Mouse (Mus musculus) MEL (cell line): ENCODE results near the gene Trim14. TPM values are rescaled to one million over a fixed set of nuclear protein-coding genes. Genes with fewer than 3 reads are reported as not detected.

Experiments used
- DNase-seq: peaks from one replicate; pipeline ENCODE4 v3.0.0; 2011; ENCODE audit warnings: low read depth, low spot score
- H3K27ac ChIP-seq: 2 replicates; pipeline ENCODE4 v1.5.1; 2012; ENCODE audit warnings: low read depth, mild to moderate bottlenecking, control low read depth, low read length, moderate library complexity; ENCODE audit not compliant: control insufficient read depth
- H3K27me3 ChIP-seq, 2 experiments: fragments of 150-350 bp in 1 of 2; sonication (generic) in 1 of 2; 2 replicates each; pipeline ENCODE4 v1.6.1; 2012; ENCODE audit warnings: low read length in 2 of 2, mild to moderate bottlenecking in 2 of 2, improper control_type of control experiment in 1 of 2, moderate library complexity in 1 of 2; ENCODE audit not compliant: insufficient read depth in 2 of 2, control insufficient read depth in 1 of 2
- H3K36me3 ChIP-seq, 2 experiments: 2 replicates each; pipeline ENCODE4 v1.6.1; 2012 to 2014; ENCODE audit warnings: low read length in 2 of 2, improper control_type of control experiment in 1 of 2, inconsistent platforms in 1 of 2, mild to moderate bottlenecking in 1 of 2; ENCODE audit not compliant: insufficient read depth in 2 of 2, control insufficient read depth in 1 of 2
- H3K4me1 ChIP-seq, 2 experiments: fragments of 150-350 bp in 1 of 2; sonication (generic) in 1 of 2; 2 replicates each; pipeline ENCODE4 v1.6.1; 2012; ENCODE audit warnings: low read length in 2 of 2, improper control_type of control experiment in 1 of 2, mild to moderate bottlenecking in 1 of 2; ENCODE audit not compliant: insufficient read depth in 2 of 2, control insufficient read depth in 1 of 2
- H3K4me3 ChIP-seq, 2 experiments: fragments of 150-350 bp in 1 of 2; sonication (generic) in 1 of 2; 2 replicates each; pipeline ENCODE4 v1.5.1; 2012; ENCODE audit warnings: low read depth in 2 of 2, low read length in 2 of 2, mild to moderate bottlenecking in 2 of 2, moderate library complexity in 2 of 2, control low read depth in 1 of 2, improper control_type of control experiment in 1 of 2; ENCODE audit not compliant: control insufficient read depth in 1 of 2, insufficient read depth in 1 of 2
- H3K79me2 ChIP-seq: 2 replicates; pipeline ENCODE4 v1.6.1; 2012; ENCODE audit warnings: mild to moderate bottlenecking, low read length, moderate library complexity; ENCODE audit not compliant: control insufficient read depth, poor library complexity, insufficient read depth
- H3K9ac ChIP-seq: 2 replicates; pipeline ENCODE4 v1.6.1; 2012; ENCODE audit warnings: low read depth, mild to moderate bottlenecking, control low read depth, low read length, moderate library complexity; ENCODE audit not compliant: control insufficient read depth, poor library complexity, severe bottlenecking
- H3K9me3 ChIP-seq: fragments of 150-350 bp; sonication (generic); replicated peaks from 2 replicates; pipeline ENCODE4 v1.6.1; 2012; ENCODE audit warnings: mild to moderate bottlenecking, low read length, improper control_type of control experiment, moderate library complexity; ENCODE audit not compliant: insufficient read depth
- CHD1 ChIP-seq: IDR thresholded peaks from 2 replicates; pipeline ENCODE4 v1.6.1; 2012; ENCODE audit warnings: low read depth, mild to moderate bottlenecking, inconsistent platforms, low read length, improper control_type of control experiment
- CHD2 ChIP-seq: IDR thresholded peaks from 2 replicates; pipeline ENCODE4 v1.6.1; 2011; ENCODE audit warnings: low read length, improper control_type of control experiment
- CTCF ChIP-seq, 3 experiments: IDR thresholded peaks in 2 of 3; conservative IDR thresholded peaks in 1 of 3; 2 replicates each; pipeline ENCODE4 v1.5.1; 2011 to 2012; ENCODE audit warnings: low read length in 3 of 3, low read depth in 2 of 3, mild to moderate bottlenecking in 2 of 3, improper control_type of control experiment in 1 of 3, inconsistent platforms in 1 of 3, mixed read lengths in 1 of 3, moderate library complexity in 1 of 3; ENCODE audit not compliant: control insufficient read depth in 1 of 3, insufficient read depth in 1 of 3, poor library complexity in 1 of 3, severe bottlenecking in 1 of 3
- E2F4 ChIP-seq: IDR thresholded peaks from 2 replicates; pipeline ENCODE4 v1.6.1; 2011; ENCODE audit warnings: low read depth, low read length, improper control_type of control experiment, borderline replicate concordance
- ELF1 ChIP-seq: IDR thresholded peaks from 2 replicates; pipeline ENCODE4 v1.6.1; 2014; ENCODE audit warnings: low read depth, mild to moderate bottlenecking, inconsistent platforms, low read length, improper control_type of control experiment, moderate library complexity
- EP300 ChIP-seq, 2 experiments: IDR thresholded peaks; 2 replicates each; pipeline ENCODE4 v1.6.1; 2011; ENCODE audit warnings: improper control_type of control experiment in 2 of 2, low read length in 2 of 2, low read depth in 1 of 2, mild to moderate bottlenecking in 1 of 2
- ETS1 ChIP-seq: IDR thresholded peaks from 2 replicates; pipeline ENCODE4 v1.6.1; 2012; ENCODE audit warnings: low read depth, mild to moderate bottlenecking, inconsistent platforms, low read length, improper control_type of control experiment, moderate library complexity
- GABPA ChIP-seq: IDR thresholded peaks from 2 replicates; pipeline ENCODE4 v1.6.1; 2012; ENCODE audit warnings: low read depth, mild to moderate bottlenecking, inconsistent platforms, low read length, improper control_type of control experiment, moderate library complexity
- GATA1 ChIP-seq: IDR thresholded peaks from 2 replicates; pipeline ENCODE4 v1.6.1; 2011; ENCODE audit warnings: low read depth, low read length, improper control_type of control experiment
- HCFC1 ChIP-seq: IDR thresholded peaks from 2 replicates; pipeline ENCODE4 v1.6.1; 2012; ENCODE audit warnings: low read depth, mild to moderate bottlenecking, inconsistent platforms, low read length, improper control_type of control experiment, moderate library complexity
- JUND ChIP-seq: IDR thresholded peaks from 2 replicates; pipeline ENCODE4 v1.6.1; 2011; ENCODE audit warnings: low read depth, mild to moderate bottlenecking, improper control_type of control experiment, low read length
- KAT2A ChIP-seq: conservative IDR thresholded peaks from 2 replicates; pipeline ENCODE4 v1.6.1; 2012; ENCODE audit warnings: low read depth, low read length, improper control_type of control experiment, inconsistent platforms
- MAFK ChIP-seq: IDR thresholded peaks from 2 replicates; pipeline ENCODE4 v1.6.1; 2011; ENCODE audit warnings: low read depth, mild to moderate bottlenecking, low read length, improper control_type of control experiment, borderline replicate concordance
- MAX ChIP-seq: IDR thresholded peaks from 2 replicates; pipeline ENCODE4 v1.6.1; 2011; ENCODE audit warnings: low read length, improper control_type of control experiment
- MAZ ChIP-seq: IDR thresholded peaks from 2 replicates; pipeline ENCODE4 v1.6.1; 2012; ENCODE audit warnings: low read depth, mild to moderate bottlenecking, inconsistent platforms, low read length, improper control_type of control experiment
- MEF2A ChIP-seq: IDR thresholded peaks from 2 replicates; pipeline ENCODE4 v1.6.1; 2014; ENCODE audit warnings: low read depth, mild to moderate bottlenecking, inconsistent platforms, low read length, improper control_type of control experiment; ENCODE audit not compliant: poor library complexity, insufficient replicate concordance, severe bottlenecking; ENCODE audit errors: extremely low read depth
- MXI1 ChIP-seq: IDR thresholded peaks from 2 replicates; pipeline ENCODE4 v1.6.1; 2011; ENCODE audit warnings: mild to moderate bottlenecking, low read depth, low read length, improper control_type of control experiment
- MYB ChIP-seq: IDR thresholded peaks from 2 replicates; pipeline ENCODE4 v1.6.1; 2011; ENCODE audit warnings: mild to moderate bottlenecking, low read depth, low read length, improper control_type of control experiment
- MYC ChIP-seq: IDR thresholded peaks from 2 replicates; pipeline ENCODE4 v1.6.1; 2011; ENCODE audit warnings: low read depth, mild to moderate bottlenecking, low read length, improper control_type of control experiment, moderate library complexity
- NRF1 ChIP-seq: IDR thresholded peaks from 2 replicates; pipeline ENCODE4 v1.6.1; 2014; ENCODE audit warnings: low read depth, mild to moderate bottlenecking, inconsistent platforms, low read length, improper control_type of control experiment, moderate library complexity; ENCODE audit not compliant: poor library complexity, insufficient read depth, severe bottlenecking
- POLR2A ChIP-seq, 2 experiments: IDR thresholded peaks; 2 replicates each; pipeline ENCODE4 v1.6.1; 2011 to 2012; ENCODE audit warnings: low read length in 2 of 2, mild to moderate bottlenecking in 2 of 2, control low read depth in 1 of 2, improper control_type of control experiment in 1 of 2, low read depth in 1 of 2, moderate library complexity in 1 of 2; ENCODE audit not compliant: control insufficient read depth in 1 of 2, insufficient read depth in 1 of 2, poor library complexity in 1 of 2
- POLR2AphosphoS2 ChIP-seq: IDR thresholded peaks from 2 replicates; pipeline ENCODE4 v1.6.1; 2011; ENCODE audit warnings: low read length, improper control_type of control experiment
- POLR2AphosphoS5 ChIP-seq: IDR thresholded peaks from 2 replicates; pipeline ENCODE4 v1.6.1; 2012; ENCODE audit warnings: low read depth, borderline replicate concordance, mild to moderate bottlenecking, inconsistent platforms, low read length, moderate library complexity, mixed read lengths
- RAD21 ChIP-seq: IDR thresholded peaks from 2 replicates; pipeline ENCODE4 v1.6.1; 2011; ENCODE audit warnings: mild to moderate bottlenecking, low read depth, low read length, improper control_type of control experiment
- RCOR1 ChIP-seq: IDR thresholded peaks from 2 replicates; pipeline ENCODE4 v1.6.1; 2012; ENCODE audit warnings: low read depth, mild to moderate bottlenecking, inconsistent platforms, low read length, improper control_type of control experiment
- SIN3A ChIP-seq: IDR thresholded peaks from 2 replicates; pipeline ENCODE4 v1.6.1; 2012; ENCODE audit warnings: low read length, improper control_type of control experiment, inconsistent platforms
- SMC3 ChIP-seq: IDR thresholded peaks from 2 replicates; pipeline ENCODE4 v1.6.1; 2011; ENCODE audit warnings: low read depth, low read length, improper control_type of control experiment
- TAL1 ChIP-seq: IDR thresholded peaks from 2 replicates; pipeline ENCODE4 v1.6.1; 2012; ENCODE audit warnings: mild to moderate bottlenecking, inconsistent platforms, low read length, moderate library complexity, mixed read lengths
- TBP ChIP-seq: IDR thresholded peaks from 2 replicates; pipeline ENCODE4 v1.8.0; 2011; ENCODE audit warnings: low read depth, low read length, improper control_type of control experiment
- TCF12 ChIP-seq: IDR thresholded peaks from 2 replicates; pipeline ENCODE4 v1.6.1; 2014; ENCODE audit warnings: low read depth, mild to moderate bottlenecking, inconsistent platforms, low read length, improper control_type of control experiment, moderate library complexity
- UBTF ChIP-seq: IDR thresholded peaks from 2 replicates; pipeline ENCODE4 v1.6.1; 2012; ENCODE audit warnings: low read depth, mild to moderate bottlenecking, inconsistent platforms, low read length, improper control_type of control experiment, moderate library complexity, borderline replicate concordance; ENCODE audit not compliant: insufficient read depth
- USF1 ChIP-seq: IDR thresholded peaks from 2 replicates; pipeline ENCODE4 v1.6.1; 2014; ENCODE audit warnings: low read depth, mild to moderate bottlenecking, inconsistent platforms, low read length, improper control_type of control experiment, moderate library complexity
- USF2 ChIP-seq, 2 experiments: IDR thresholded peaks; 2 replicates each; pipeline ENCODE4 v1.6.1; 2011 to 2012; ENCODE audit warnings: improper control_type of control experiment in 2 of 2, low read length in 2 of 2, borderline replicate concordance in 1 of 2, inconsistent platforms in 1 of 2, low read depth in 1 of 2, mild to moderate bottlenecking in 1 of 2; ENCODE audit not compliant: insufficient read depth in 1 of 2
- ZC3H11A ChIP-seq: IDR thresholded peaks from 2 replicates; pipeline ENCODE4 v1.6.1; 2012; ENCODE audit warnings: low read depth, mild to moderate bottlenecking, inconsistent platforms, low read length, improper control_type of control experiment
- ZKSCAN1 ChIP-seq: IDR thresholded peaks from 2 replicates; pipeline ENCODE4 v1.6.1; 2012; ENCODE audit warnings: low read depth, mild to moderate bottlenecking, inconsistent platforms, low read length, improper control_type of control experiment, moderate library complexity
- ZMIZ1 ChIP-seq: IDR thresholded peaks from 2 replicates; pipeline ENCODE4 v1.6.1; 2012; ENCODE audit warnings: low read depth, mild to moderate bottlenecking, inconsistent platforms, low read length, improper control_type of control experiment, moderate library complexity
- ZNF384 ChIP-seq: IDR thresholded peaks from 2 replicates; pipeline ENCODE4 v1.6.1; 2012; ENCODE audit warnings: low read depth, mild to moderate bottlenecking, inconsistent platforms, low read length, improper control_type of control experiment
- polyA plus RNA-seq, 2 experiments: library from polyadenylated mRNA; stranded (reverse) in 1 of 2; unstranded in 1 of 2; fragments of >175 nt in 1 of 2; fragments of >200 nt in 1 of 2; gene quantifications; 2 replicates each; pipeline versions ENCODE4 v1.2.1 to v1.2.4; 2012; ENCODE audit warnings: low replicate concordance in 2 of 2, low read depth in 1 of 2; ENCODE audit not compliant: insufficient read length in 2 of 2, insufficient read depth in 1 of 2, missing spikeins in 1 of 2
- total RNA-seq: library from RNA; depleted of rRNA; stranded (reverse); fragments of 300-350 nt; gene quantifications from 2 replicates; pipeline ENCODE4 v1.2.3, GENCODE M21; 2012

Trim14 gene
- total and polyA plus RNA-seq, 3 experiments, result 1.1 to 5.1 TPM; not detected in 1

DNA sequence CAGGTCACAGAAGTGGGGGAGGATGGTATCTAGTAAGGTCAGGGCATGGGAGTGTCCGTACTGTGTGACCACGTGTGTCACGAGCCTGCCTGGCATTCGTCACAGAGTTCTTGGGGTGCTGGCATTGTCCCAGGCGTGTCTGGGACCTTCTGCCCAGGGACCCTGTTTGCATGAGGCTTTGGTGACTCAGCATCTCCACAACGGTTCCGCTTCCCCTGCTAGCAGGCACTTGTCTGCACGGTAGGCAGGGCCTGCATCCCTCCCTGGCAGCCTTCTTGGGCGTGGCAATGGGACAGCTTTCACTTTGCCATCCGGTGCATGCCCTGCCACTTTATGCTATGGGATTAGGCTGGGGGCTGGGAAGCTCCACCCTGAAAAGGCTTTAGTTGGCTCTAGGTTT lies 27.9 kb upstream of the Trim14 start:
- peak overlapping the region; percentile 39 for H3K9ac ChIP-seq
- H3K4me3 ChIP-seq, result peak overlapping the region; percentile 39 to 45
- peaks cover 0 to 40% of the 10 kb centered on the region in 2 experiments; a peak in 2 of 4 replicates for H3K36me3 ChIP-seq
- peak; percentile 93 for DNase-seq
- peak overlapping the region; percentile 75 for H3K27ac ChIP-seq
- no peaks in the 10 kb centered on the region for H3K27me3 ChIP-seq
- H3K9me3 ChIP-seq, result no peaks in the 10 kb centered on the region
- no peaks in the 10 kb centered on the region for H3K79me2 ChIP-seq
- peaks cover 26 to 59% of the 10 kb centered on the region in 2 experiments for H3K4me1 ChIP-seq
- peak; percentile 40; the same call in 1 of the 2 replicates for TF ChIP-seq TCF12
- TF ChIP-seq RAD21, result no peak
- no peak for TF ChIP-seq JUND
- TF ChIP-seq HCFC1, result peak; percentile 20; the same call in 1 of the 2 replicates
- TF ChIP-seq POLR2AphosphoS5, result no peak
- TF ChIP-seq TBP, result peak; percentile 53; the same call in 1 of the 2 replicates
- 0 out of 2 replicates have a peak, but pooled peaks have one; percentile 5 for TF ChIP-seq MEF2A
- TF ChIP-seq NRF1, result no peak
- TF ChIP-seq ZMIZ1, result no peak
- TF ChIP-seq MYC, result peak; percentile 79; the same call in 1 of the 2 replicates
- 0 out of 2 replicates have a peak, but pooled peaks have one; percentile 19 for TF ChIP-seq CHD1
- TF ChIP-seq SIN3A, result peak; percentile 78
- TF ChIP-seq POLR2AphosphoS2, result no peak
- peak; percentile 86 for TF ChIP-seq ETS1
- TF ChIP-seq ELF1, result peak; percentile 37
- TF ChIP-seq CHD2, result no peak
- TF ChIP-seq KAT2A, result no peak; the same call in 1 of the 2 replicates
- TF ChIP-seq GATA1, result no peak
- peak; percentile 93 for TF ChIP-seq GABPA
- TF ChIP-seq EP300 (IDR thresholded peaks at IDR 0.05; ENCODE audit: low read depth in 1 of 2, low read length in 2 of 2), result peak; percentile 37 to 76
- TF ChIP-seq CTCF (IDR thresholded peaks at IDR 0.05 in 2 of 3, conservative IDR thresholded peaks at IDR 0.05 in 1 of 3; ENCODE audit: control insufficient read depth in 1 of 3, insufficient read depth in 1 of 3, low read depth in 2 of 3, low read length in 3 of 3, poor library complexity in 1 of 3, severe bottlenecking in 1 of 3), result no peak
- no peak; the same call in 1 of the 2 replicates for TF ChIP-seq MXI1
- TF ChIP-seq MAFK, result peak; percentile 85
- no peak; the same call in none of the 2 replicates for TF ChIP-seq RCOR1
- no peak for TF ChIP-seq E2F4
- TF ChIP-seq POLR2A (IDR thresholded peaks at IDR 0.05; ENCODE audit: control insufficient read depth in 1 of 2, insufficient read depth in 1 of 2, low read depth in 1 of 2, low read length in 2 of 2, poor library complexity in 1 of 2), result peak in 1 of 2 experiments; percentile 36; a peak in 1 of 4 replicates
- TF ChIP-seq UBTF, result no peak
- TF ChIP-seq ZNF384, result no peak
- no peak for TF ChIP-seq ZKSCAN1
- no peak for TF ChIP-seq ZC3H11A
- peak; percentile 71 for TF ChIP-seq USF1
- TF ChIP-seq TAL1, result peak; percentile 53
- TF ChIP-seq MYB, result no peak; the same call in 1 of the 2 replicates
- TF ChIP-seq MAX, result peak; percentile 89
- no peak for TF ChIP-seq USF2 (IDR thresholded peaks at IDR 0.05; ENCODE audit: borderline replicate concordance in 1 of 2, insufficient read depth in 1 of 2, low read depth in 1 of 2, low read length in 2 of 2)
- TF ChIP-seq SMC3, result no peak; the same call in 1 of the 2 replicates
- no peak for TF ChIP-seq MAZ
